Mouse (Mus musculus) limb, embryonic 15.5 days (tissue): ENCODE data around the gene Zscan26. TPM values are rescaled to one million over a fixed set of nuclear protein-coding genes. Genes with fewer than 3 reads are reported as not detected.
"Not testable (repeated sequence)": the region's sequence is repeated elsewhere in the genome, so short reads cannot be mapped to it uniquely, and the experiment has no call there.

ENCODE experiments used
- ATAC-seq: fragments of 200-750 bp; cut with Nextera tagmentation; 2 replicates; pipeline ENCODE4 v1.8.0; 2017; ENCODE audit warnings: low read depth, moderate TSS enrichment; ENCODE audit not compliant: insufficient number of reproducible peaks, low FRiP score, low TSS enrichment
- H3K27ac ChIP-seq: fragments of 300-500 bp; sonication (generic); 2 replicates; pipeline ENCODE4 v1.5.1; 2015; ENCODE audit warnings: moderate library complexity, mild to moderate bottlenecking, inconsistent platforms
- H3K27me3 ChIP-seq: fragments of 300-500 bp; sonication (generic); 2 replicates; pipeline ENCODE4 v1.6.1; 2015; ENCODE audit warnings: inconsistent platforms
- H3K36me3 ChIP-seq: fragments of 300-500 bp; sonication (generic); 2 replicates; pipeline ENCODE4 v1.6.1; 2015; ENCODE audit warnings: inconsistent platforms
- H3K4me1 ChIP-seq: fragments of 300-500 bp; sonication (generic); 2 replicates; pipeline ENCODE4 v1.6.1; 2015; ENCODE audit warnings: inconsistent platforms
- H3K4me2 ChIP-seq: fragments of 300-500 bp; sonication (generic); 2 replicates; pipeline ENCODE4 v1.6.1; 2015; ENCODE audit warnings: mild to moderate bottlenecking, inconsistent platforms
- H3K4me3 ChIP-seq: fragments of 300-500 bp; sonication (generic); 2 replicates; pipeline ENCODE4 v1.5.1; 2015; ENCODE audit warnings: mild to moderate bottlenecking, inconsistent platforms
- H3K9ac ChIP-seq: fragments of 300-500 bp; sonication (generic); 2 replicates; pipeline ENCODE4 v1.6.1; 2015; ENCODE audit warnings: inconsistent platforms
- H3K9me3 ChIP-seq: fragments of 300-500 bp; sonication (generic); 2 replicates; pipeline ENCODE4 v1.6.1; 2016; ENCODE audit warnings: inconsistent platforms
- WGBS: fragments of 180-500 bp; shearing (Covaris S2); methylation state at CpG from one replicate; pipeline ENCODE4 v1.1.7; 2015; 5-methylcytosine and 5-hydroxymethylcytosine counted together
- polyA plus RNA-seq: library from polyadenylated mRNA; unstranded; fragments of >200 nt; fragmentation: Nextera tagmentation; extraction: Ambion mirVana; gene quantifications from 2 replicates; pipeline ENCODE4 v1.2.1, GENCODE M21; 2015

Gene Zscan26
- polyA plus RNA-seq, 1 experiment from 2014 or later = 26.3 TPM

DNA sequence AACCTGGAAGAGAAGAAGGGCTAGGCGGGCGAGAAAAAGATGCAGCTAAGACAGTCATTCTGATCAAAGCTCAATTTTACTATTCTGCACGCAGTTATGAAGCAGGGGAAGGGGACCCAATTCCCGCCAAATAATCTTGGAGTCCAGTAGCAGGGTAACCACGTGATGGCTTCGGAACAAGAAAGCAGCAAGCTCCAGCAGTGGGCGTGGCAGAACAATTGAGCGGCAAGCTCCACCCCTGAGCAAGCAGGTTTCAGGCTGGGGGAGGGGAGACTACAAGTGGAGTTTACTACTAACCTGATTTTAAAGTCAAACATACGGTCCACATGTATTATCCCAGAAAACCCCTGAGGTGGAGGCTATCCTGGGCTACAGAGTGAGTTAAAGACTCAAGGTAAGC lies 9.0 kb upstream of the Zscan26 start:
- WGBS = 47% methylated on average over 9 of the region's 9 CpGs
- H3K9me3 ChIP-seq, H3K4me2 ChIP-seq, H3K4me3 ChIP-seq, H3K27me3 ChIP-seq, H3K4me1 ChIP-seq, H3K36me3 ChIP-seq, H3K27ac ChIP-seq, ATAC-seq, H3K9ac ChIP-seq: not testable (repeated sequence)

DNA sequence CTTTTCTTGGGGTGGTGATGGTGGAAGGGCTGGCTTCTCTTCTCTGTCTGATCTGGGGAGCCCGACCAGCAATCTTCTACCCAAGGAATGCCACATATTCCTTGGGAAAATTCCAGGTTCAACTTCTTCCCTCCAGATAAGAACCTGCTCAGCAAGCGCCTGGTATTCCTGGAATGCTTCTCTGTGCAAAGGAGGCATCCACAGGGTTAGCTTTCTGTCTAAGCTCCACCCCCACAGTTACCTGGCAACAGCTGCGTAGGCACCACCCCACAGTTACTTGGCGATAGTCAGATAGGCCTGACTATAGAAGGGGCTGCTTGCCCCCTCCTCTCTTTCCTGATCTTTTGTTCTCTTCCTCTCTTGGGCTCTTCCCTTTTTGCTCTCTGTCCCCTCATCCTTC lies 2.8 kb upstream of the Zscan26 start:
- Histone ChIP-seq H3K27me3 (0 out of 2 replicates have a peak, but pooled peaks cover 3% of the 10 kb centered on the region), H3K36me3 (0 out of 2 replicates have a peak, but pooled peaks cover 4% of the 10 kb centered on the region), H3K4me1 (peaks cover 10% of the 10 kb centered on the region), H3K27ac (no peak overlapping the region), H3K4me2 (no peak overlapping the region), H3K9ac (no peak overlapping the region), H3K9me3 (no peaks in the 10 kb centered on the region), H3K4me3 (no peak overlapping the region)
- no peak for ATAC-seq
- WGBS = 12% methylated on average over 4 of the region's 4 CpGs

DNA sequence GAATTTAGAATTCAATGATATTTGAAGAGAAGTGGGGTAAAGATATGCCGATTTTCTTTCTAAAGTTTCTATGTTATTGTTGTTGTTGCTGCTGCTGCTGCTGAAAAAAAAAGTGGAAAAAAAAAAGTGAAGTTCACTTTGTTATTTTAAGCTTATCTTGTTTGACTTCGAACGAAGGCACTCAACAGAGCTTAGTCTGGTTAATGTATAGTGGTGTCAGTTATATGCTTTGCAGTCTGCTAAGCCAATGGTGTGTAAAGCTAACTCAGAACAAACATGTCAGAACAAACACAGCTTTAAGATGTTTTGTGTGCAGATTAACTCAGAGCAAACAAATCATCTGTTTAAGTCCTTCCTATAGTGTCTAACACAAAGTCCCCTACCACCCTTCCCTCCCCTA lies 603 bp upstream of the Zscan26 start:
- 94% methylated on average over 3 of the region's 3 CpGs for WGBS
- no peaks in the 10 kb centered on the region for H3K9me3 ChIP-seq
- H3K4me3 ChIP-seq = no peak overlapping the region
- H3K27me3 ChIP-seq = 0 out of 2 replicates have a peak, but pooled peaks cover 3% of the 10 kb centered on the region
- no peak overlapping the region for H3K27ac ChIP-seq
- H3K36me3 ChIP-seq = peaks cover 6% of the 10 kb centered on the region; the same call in 1 of the 2 replicates
- H3K9ac ChIP-seq = no peak overlapping the region
- peaks cover 10% of the 10 kb centered on the region for H3K4me1 ChIP-seq
- ATAC-seq = no peak
- H3K4me2 ChIP-seq = no peak overlapping the region

DNA sequence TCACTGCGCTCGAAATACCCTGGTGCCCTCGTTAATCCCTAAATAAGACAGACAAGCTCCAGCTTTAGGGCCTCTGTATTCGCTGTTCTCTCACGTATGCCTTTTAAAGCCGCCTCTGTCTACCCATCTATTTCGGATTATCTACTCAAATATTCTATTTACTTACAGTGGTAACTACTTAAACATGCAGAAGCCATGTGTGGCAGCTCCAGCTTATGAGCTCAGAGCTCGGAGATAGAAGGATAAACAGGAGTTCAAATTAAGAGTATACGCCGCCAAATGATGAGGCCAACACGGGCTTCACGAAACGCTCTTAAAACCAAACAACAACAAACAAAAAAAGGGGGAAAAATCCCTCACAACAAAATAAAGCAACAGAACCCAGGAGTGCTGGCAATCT lies 488 bp downstream of the Zscan26 start:
- H3K27me3 ChIP-seq = 0 out of 2 replicates have a peak, but pooled peaks cover 3% of the 10 kb centered on the region
- peaks cover 10% of the 10 kb centered on the region for H3K4me1 ChIP-seq
- peak overlapping the region; percentile 79 for H3K27ac ChIP-seq
- H3K4me3 ChIP-seq = peak overlapping the region; percentile 72
- ATAC-seq = no peak
- H3K9ac ChIP-seq = peak overlapping the region; percentile 57; the same call in 1 of the 2 replicates
- H3K36me3 ChIP-seq = peaks cover 17% of the 10 kb centered on the region
- H3K4me2 ChIP-seq = peak overlapping the region; percentile 50
- H3K9me3 ChIP-seq = no peaks in the 10 kb centered on the region
- WGBS = 4% methylated on average over 13 of the region's 13 CpGs

DNA sequence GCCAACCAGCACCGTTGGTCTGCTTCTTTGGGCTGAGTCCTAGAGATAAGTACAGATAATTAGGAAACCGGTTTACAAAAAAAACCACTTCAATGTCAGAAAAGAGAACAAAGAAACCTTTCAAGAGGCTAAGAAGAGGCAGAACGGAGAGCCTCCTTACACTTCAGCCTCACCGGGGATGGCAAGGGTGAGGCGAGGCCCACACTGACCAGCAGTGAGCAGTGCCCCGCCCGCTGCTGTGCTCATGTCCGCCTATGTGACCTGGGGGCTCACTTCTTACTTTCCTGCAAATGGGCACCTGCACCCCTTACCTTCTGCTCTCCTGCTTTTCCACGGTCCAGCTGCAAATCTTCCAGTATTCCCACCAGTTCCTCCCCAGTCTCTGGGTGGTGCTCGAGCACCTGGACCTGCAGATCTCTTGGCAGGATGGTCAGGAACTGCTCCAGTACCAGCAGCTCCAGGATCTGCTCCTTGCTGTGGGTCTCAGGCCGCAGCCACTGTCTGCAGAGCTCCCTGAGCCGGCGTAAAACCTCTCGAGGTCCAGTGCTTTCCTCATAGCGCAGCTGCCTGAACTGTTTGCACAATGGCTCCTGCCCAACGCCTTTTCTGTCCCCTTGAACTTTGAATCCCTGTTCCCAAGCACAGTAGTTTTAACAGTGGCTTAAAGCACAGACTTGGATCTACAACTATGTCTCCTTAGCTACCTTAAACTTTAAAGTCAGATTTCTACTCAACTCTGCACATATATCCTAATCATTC lies 5.5 kb downstream of the Zscan26 start:
- peaks cover 57% of the 10 kb centered on the region for H3K36me3 ChIP-seq
- WGBS = 85% methylated on average over 16 of the region's 16 CpGs
- no peak overlapping the region for H3K4me3 ChIP-seq
- H3K4me2 ChIP-seq = no peak overlapping the region
- no peaks in the 10 kb centered on the region for H3K27me3 ChIP-seq
- H3K27ac ChIP-seq = no peak overlapping the region
- no peak for ATAC-seq
- H3K9ac ChIP-seq = no peak overlapping the region
- no peaks in the 10 kb centered on the region for H3K9me3 ChIP-seq
- H3K4me1 ChIP-seq = peaks cover 7% of the 10 kb centered on the region

DNA sequence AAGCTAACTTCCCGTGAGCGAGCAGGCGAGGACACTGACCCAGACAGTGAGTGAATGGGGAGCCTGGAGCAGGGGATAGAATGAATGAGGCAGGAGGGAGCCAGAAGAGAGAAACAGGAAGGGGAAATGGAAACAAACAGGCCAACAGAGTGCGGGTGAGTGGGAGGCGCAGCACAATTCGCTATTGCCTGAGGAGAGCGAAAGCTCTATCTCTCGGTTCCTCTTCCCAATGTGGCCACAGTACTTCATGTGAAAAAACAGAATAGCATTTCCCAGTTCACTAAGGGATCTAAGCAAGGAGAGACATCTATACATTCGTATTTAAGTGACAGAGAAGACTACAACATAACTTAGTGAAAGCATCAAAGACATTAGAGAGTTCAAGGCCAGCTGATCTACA lies 6.7 kb downstream of the Zscan26 start:
- H3K4me3 ChIP-seq = no peak overlapping the region
- peaks cover 61% of the 10 kb centered on the region for H3K36me3 ChIP-seq
- H3K4me2 ChIP-seq = no peak overlapping the region

DNA sequence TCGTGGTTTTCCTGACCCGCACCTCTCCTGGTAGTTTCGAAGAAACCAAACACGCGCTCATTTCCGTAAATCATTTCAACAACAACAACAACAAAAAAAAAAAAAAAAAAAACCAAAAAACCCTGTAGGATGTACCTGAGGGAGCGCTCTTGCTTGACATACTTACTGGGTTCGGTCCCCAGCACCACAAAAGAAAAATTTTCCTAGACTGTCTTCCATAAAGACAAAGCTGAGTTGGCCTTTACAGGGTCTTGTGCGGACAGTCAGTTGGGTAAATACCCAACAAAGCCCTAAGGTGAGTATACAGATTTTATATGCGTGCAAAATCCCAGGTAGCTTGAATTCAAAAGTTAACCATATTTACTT lies 12.3 kb downstream of the Zscan26 start:
- Histone ChIP-seq H3K4me2 (peak overlapping the region; percentile 77), H3K36me3 (peaks cover 30% of the 10 kb centered on the region), H3K27me3 (no peaks in the 10 kb centered on the region), H3K27ac (peak overlapping the region; percentile 80), H3K4me3 (peak overlapping the region; percentile 54), H3K9me3 (no peaks in the 10 kb centered on the region), H3K9ac (peak overlapping the region; percentile 45), H3K4me1 (peaks cover 7% of the 10 kb centered on the region)
- 14% methylated on average over 10 of the region's 10 CpGs for WGBS
- ATAC-seq = no peak

More for the DNA sequence above, 6.7 kb downstream of the Zscan26 start:
- Histone ChIP-seq H3K4me1 (no peaks in the 10 kb centered on the region), H3K27me3 (no peaks in the 10 kb centered on the region), H3K9me3 (no peaks in the 10 kb centered on the region), H3K9ac (no peak overlapping the region), H3K27ac (no peak overlapping the region)
- WGBS = 89% methylated on average over 9 of the region's 9 CpGs
- ATAC-seq = no peak

DNA sequence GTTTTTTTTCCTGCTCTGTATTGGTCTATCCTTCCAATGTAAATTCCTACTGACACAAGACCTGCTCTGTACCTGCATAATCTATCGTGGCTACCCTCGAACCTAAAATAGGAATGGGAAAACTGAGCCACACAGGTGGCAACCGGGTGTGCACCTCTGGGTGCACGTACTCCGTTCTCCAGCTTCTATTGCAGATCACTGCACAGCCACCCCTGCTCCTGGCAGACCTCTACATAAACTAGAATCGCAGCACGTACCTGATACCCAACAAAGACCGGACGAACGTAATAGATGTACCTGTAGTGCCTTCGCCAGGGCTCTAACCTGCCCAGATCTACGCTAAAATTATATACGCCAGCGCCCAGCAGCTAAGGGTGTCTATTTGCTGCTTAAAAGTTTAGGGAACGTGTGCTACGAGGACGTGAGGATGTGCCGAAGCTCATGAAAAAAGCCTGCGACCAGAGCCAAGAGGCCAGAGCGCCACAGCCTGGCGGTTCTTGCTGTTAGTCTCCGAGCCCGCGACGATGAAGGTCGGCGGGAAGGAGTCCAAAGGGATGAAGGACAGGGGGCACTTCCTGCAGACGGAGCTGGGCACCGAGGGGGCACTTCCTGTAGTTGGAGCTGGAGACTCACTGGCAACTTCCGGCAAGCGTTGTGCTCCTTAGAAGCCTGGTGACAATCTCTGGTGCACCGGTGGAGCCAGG lies 12.9 kb downstream of the Zscan26 start, which contains the start of gene Pgbd1:
Pgbd1 (minus strand) TSS at position 556 of the 704 bp plus-strand sequence.
- under 1% methylated on average over 32 of the region's 32 CpGs for WGBS
- Histone ChIP-seq H3K4me2 (peak within 1 kb of the TSS; percentile 77), H3K27ac (peak within 1 kb of the TSS; percentile 80), H3K9me3 (no peaks in the 10 kb centered on the region), H3K4me1 (peaks cover 7% of the 10 kb centered on the region), H3K27me3 (no peaks in the 10 kb centered on the region), H3K9ac (peak within 1 kb of the TSS; percentile 45), H3K4me3 (peak within 1 kb of the TSS; percentile 54), H3K36me3 (peaks cover 27% of the 10 kb centered on the region)
- ATAC-seq = no peak

DNA sequence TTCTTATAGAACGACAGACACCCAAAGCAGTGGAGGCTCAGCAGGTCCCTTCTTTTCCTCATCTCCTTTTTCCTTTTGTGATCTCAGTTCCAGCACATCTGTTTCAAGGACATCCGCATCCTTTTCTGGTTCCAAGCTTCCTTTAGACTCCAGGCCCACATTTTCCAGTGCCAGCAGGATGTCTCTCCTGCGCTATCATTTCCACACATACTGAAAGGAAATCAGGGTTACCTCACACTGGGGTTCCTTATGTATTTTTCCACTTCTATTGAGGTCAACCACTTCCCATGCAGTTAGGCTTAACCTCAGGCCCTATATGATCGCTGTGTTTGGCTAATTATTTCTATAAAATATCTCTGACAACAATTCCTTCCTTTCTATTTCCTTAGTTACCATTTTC lies 18.1 kb downstream of the Zscan26 start:
- Histone ChIP-seq H3K27me3 (no peaks in the 10 kb centered on the region), H3K36me3 (no peaks in the 10 kb centered on the region), H3K4me3 (no peak overlapping the region), H3K9me3 (no peaks in the 10 kb centered on the region), H3K27ac (no peak overlapping the region), H3K4me1 (peaks cover 7% of the 10 kb centered on the region), H3K4me2 (no peak overlapping the region), H3K9ac (no peak overlapping the region)
- 85% methylated on average over 4 of the region's 4 CpGs for WGBS
- no peak for ATAC-seq

DNA sequence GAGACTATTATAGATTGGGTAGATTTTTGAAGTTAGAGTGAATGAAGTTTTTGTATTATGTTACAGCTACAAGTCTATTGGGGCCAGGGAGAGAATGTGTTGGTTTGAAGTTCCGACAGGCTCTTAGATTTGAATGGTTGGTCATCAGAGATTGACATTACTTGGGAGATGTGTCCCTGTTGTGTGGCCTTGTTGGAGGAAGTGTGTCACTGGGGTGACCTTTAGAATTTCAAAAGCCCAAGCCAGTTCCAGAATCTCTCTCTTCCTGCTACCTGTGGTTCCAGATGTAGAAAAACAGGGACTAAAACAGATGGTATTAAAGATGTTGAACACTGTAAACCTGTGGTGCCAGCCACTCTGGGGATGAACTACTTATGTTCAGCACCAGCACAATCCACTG lies 25.9 kb downstream of the Zscan26 start:
- Histone ChIP-seq H3K4me3 (no peak overlapping the region), H3K36me3 (no peaks in the 10 kb centered on the region)

DNA sequence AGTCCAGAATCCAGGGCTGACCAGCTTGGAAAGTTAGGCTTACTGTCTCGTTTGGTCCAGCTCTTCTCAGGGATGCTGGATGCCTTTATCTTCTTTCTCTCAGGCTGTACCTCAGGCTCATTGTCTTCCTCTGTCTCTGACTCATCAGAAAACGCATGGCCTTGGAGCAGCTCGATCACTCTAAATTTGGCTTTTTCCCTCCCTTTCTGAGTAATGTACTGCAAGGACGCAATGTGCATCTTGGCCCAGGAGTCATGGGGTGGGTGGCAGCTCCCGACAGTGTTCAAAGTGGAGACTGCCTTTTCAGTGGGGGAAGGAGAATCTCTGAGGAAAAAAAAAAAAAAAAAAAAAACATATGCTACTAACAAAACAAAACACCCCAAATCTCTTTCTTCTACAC lies 30.2 kb downstream of the Zscan26 start:
- no peaks in the 10 kb centered on the region for H3K4me1 ChIP-seq
- no peaks in the 10 kb centered on the region for H3K9me3 ChIP-seq
- 72% methylated on average over 5 of the region's 5 CpGs for WGBS
- no peaks in the 10 kb centered on the region for H3K27me3 ChIP-seq
- no peak overlapping the region for H3K4me2 ChIP-seq
- no peak for ATAC-seq
- no peak overlapping the region for H3K27ac ChIP-seq
- no peak overlapping the region for H3K9ac ChIP-seq
- H3K4me3 ChIP-seq = no peak overlapping the region
- no peaks in the 10 kb centered on the region for H3K36me3 ChIP-seq

More for the DNA sequence above, 25.9 kb downstream of the Zscan26 start:
- Histone ChIP-seq H3K27ac (no peak overlapping the region), H3K4me1 (no peaks in the 10 kb centered on the region), H3K9ac (no peak overlapping the region), H3K27me3 (no peaks in the 10 kb centered on the region), H3K9me3 (no peaks in the 10 kb centered on the region), H3K4me2 (no peak overlapping the region)
- ATAC-seq = no peak
- 93% methylated on average over 1 of the region's 1 CpGs for WGBS

DNA sequence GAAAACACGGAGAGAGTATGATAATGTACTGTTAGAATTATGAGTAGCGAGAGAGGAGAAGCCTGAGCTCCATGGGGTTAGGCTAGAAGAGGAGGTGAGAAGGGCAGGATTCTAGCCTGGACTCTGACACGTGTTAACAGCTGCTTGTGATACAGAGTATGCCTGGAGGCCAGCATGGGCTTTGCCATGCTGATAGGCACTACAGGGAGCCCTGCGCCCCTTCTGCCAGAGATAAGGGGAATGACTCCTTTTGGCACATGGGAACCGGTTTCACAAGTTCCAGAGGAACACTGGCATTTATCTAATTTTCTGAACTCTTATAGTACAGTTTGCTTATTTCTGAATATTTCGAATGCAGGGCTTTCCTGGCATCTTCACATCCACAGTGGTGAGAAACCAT lies 34.7 kb downstream of the Zscan26 start:
- WGBS = 55% methylated on average over 6 of the region's 6 CpGs
- Histone ChIP-seq H3K27me3 (no peaks in the 10 kb centered on the region), H3K4me1 (no peaks in the 10 kb centered on the region), H3K4me3 (no peak overlapping the region), H3K9ac (no peak overlapping the region), H3K27ac (no peak overlapping the region), H3K4me2 (no peak overlapping the region), H3K36me3 (no peaks in the 10 kb centered on the region), H3K9me3 (no peaks in the 10 kb centered on the region)
- ATAC-seq = no peak
